Comparison of ENCODE assay signal across 30 mouse cellular contexts in the genomic region with DNA sequence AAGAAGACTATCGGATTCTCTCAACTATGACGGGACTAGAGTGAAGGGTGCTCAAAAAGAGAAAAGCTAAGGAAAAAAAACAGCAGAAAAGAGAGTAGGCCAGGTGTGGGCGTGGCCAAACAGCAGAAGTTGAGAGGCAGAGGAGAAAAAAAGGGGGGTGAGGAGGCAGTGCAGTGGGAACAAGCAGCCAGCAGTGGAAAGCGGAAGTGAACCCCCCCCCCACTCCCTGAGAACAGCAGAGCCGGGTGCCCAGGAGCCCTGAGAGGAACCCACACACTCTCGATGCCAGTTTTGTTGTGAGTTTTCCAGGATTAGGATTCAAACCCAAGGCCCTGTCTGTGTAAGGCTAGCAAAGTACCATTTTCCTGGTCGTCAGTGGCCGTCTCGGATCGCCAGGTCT. TPM values are rescaled to one million over a fixed set of nuclear protein-coding genes. Genes with fewer than 3 reads are reported as not detected.
"Had no signal": no experiment of that assay in that cellular context is flagged by ENCODE, and none has a peak within 500 bp of the region (broad histone marks: within the 10 kb centered on the region; RNA-seq: fewer than 3 reads in every experiment).

No protein-coding gene starts in this region.

- H3K4me3 ChIP-seq: heart, adult 2 months; heart, embryonic 13.5 days; heart, embryonic 15.5 days; hindbrain, embryonic 13.5 days; hindbrain, embryonic 15.5 days; kidney, embryonic 15.5 days; limb, embryonic 12.5 days; liver, embryonic 13.5 days; liver, embryonic 15.5 days had no signal

- H3K9me3 ChIP-seq: heart, embryonic 13.5 days; heart, embryonic 15.5 days; hindbrain, embryonic 13.5 days; hindbrain, embryonic 15.5 days; kidney, embryonic 15.5 days; limb, embryonic 12.5 days; liver, embryonic 13.5 days; liver, embryonic 15.5 days had no signal

- DNase-seq: gastrocnemius, postnatal 10 days; heart, adult 11 months; heart, adult 2 months; heart, postnatal 14 days; heart, postnatal 36 days; kidney, adult 11 months; kidney, adult 2 months; kidney, adult 9 months; kidney, postnatal 14 days; kidney, postnatal 36 days; layer of hippocampus, adult 9-11 months; layer of hippocampus, postnatal 36 days; left cerebral cortex, postnatal 4 days had no signal

- H3K9ac ChIP-seq: heart, embryonic 13.5 days; heart, embryonic 15.5 days; hindbrain, embryonic 13.5 days; hindbrain, embryonic 15.5 days; kidney, embryonic 15.5 days; limb, embryonic 12.5 days; liver, embryonic 13.5 days; liver, embryonic 15.5 days had no signal

- H3K4me1 ChIP-seq: heart, embryonic 13.5 days; heart, embryonic 15.5 days; hindbrain, embryonic 13.5 days; hindbrain, embryonic 15.5 days had no signal

- ATAC-seq: hindbrain, postnatal 0 days; intestine, embryonic 16.5 days had no signal

- H3K27ac ChIP-seq: heart, adult 2 months; heart, embryonic 13.5 days; heart, embryonic 15.5 days; hindbrain, embryonic 13.5 days; hindbrain, embryonic 15.5 days; hindbrain, postnatal 0 days; kidney, embryonic 15.5 days; kidney, postnatal 0 days; limb, embryonic 12.5 days; liver, embryonic 13.5 days; liver, embryonic 15.5 days had no signal

- H3K27me3 ChIP-seq: heart, embryonic 13.5 days; heart, embryonic 15.5 days; hindbrain, embryonic 13.5 days; hindbrain, embryonic 15.5 days; kidney, embryonic 15.5 days; limb, embryonic 12.5 days; liver, embryonic 13.5 days; liver, embryonic 15.5 days had no signal

RNA-seq across cellular contexts. Expression of a gene that starts 47.6 kb away (rescaled TPM):
- total RNA-seq: gastrocnemius, postnatal 10 days; gastrocnemius, postnatal 4 days; heart, adult 2 months; heart, postnatal 14 days; heart, postnatal 36 days; hematopoietic stem cell, adult 5-6 weeks; hindbrain, postnatal 0 days had no signal
- polyA plus RNA-seq: heart, embryonic 11.5 days; heart, embryonic 13.5 days; heart, postnatal 0 days; hindbrain, embryonic 11.5 days; hindbrain, embryonic 13.5 days; hindbrain, embryonic 15.5 days; hindbrain, postnatal 0 days; limb, embryonic 12.5 days; liver, embryonic 11.5 days had no signal
